ENCODE assay signal across 8 mouse cellular contexts in the genomic region with DNA sequence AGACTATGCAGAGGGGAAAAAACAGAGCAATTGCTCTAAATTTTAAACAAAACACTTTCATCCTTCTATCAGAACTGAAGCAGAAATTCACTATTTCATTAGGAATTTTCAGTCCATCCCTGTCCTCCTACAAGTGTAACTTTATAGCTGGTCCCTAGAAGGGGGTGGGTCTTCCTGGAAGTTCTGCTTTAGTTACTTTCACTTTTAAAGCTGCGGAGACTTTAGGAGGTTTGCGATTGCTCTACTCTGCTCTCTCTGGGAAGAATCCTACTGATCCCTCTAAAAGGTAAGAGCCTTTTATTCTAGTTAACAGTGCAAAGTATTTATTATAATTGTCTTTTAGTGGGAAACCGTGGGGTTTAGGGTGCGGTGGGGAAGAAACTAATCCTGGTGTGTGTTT. TPM values are rescaled to one million over a fixed set of nuclear protein-coding genes. Genes with fewer than 3 reads are reported as not detected.
DNase-seq lines count a peak whose midpoint lies in the region; ATAC-seq lines count a peak whose summit lies in the region.

A gene (plus strand): TSS at position 167 of the 400 bp plus-strand sequence.

- peak within 1 kb of the TSS; percentile 55 for H3K4me2 ChIP-seq in forebrain, embryonic 12.5 days
- H3K4me2 ChIP-seq in limb, embryonic 11.5 days (ENCODE audit: low read depth, severe bottlenecking) = peak within 1 kb of the TSS; percentile 48
- peak within 1 kb of the TSS; percentile 40 for H3K4me2 ChIP-seq in midbrain, embryonic 15.5 days

- no peak within 1 kb of the TSS for H3K27ac ChIP-seq in forebrain, embryonic 12.5 days
- no peak within 1 kb of the TSS for H3K27ac ChIP-seq in limb, embryonic 11.5 days (replicated peaks; ENCODE audit: low read depth, low read length)
- H3K27ac ChIP-seq in midbrain, embryonic 15.5 days = no peak within 1 kb of the TSS

- H3K4me1 ChIP-seq in forebrain, embryonic 12.5 days = peaks cover 12% of the 10 kb centered on the region
- H3K4me1 ChIP-seq in limb, embryonic 11.5 days (ENCODE audit: control insufficient read depth, insufficient read depth, low read length) = no peaks in the 10 kb centered on the region
- no peaks in the 10 kb centered on the region for H3K4me1 ChIP-seq in midbrain, embryonic 15.5 days

- peak within 1 kb of the TSS; percentile 55; the same call in 1 of the 2 replicates for H3K9ac ChIP-seq in forebrain, embryonic 12.5 days
- H3K9ac ChIP-seq in limb, embryonic 11.5 days (ENCODE audit: low read length) = peak within 1 kb of the TSS; percentile 43
- H3K9ac ChIP-seq in midbrain, embryonic 15.5 days = peak within 1 kb of the TSS; percentile 14; the same call in 1 of the 2 replicates

- peak within 1 kb of the TSS; percentile 40 for H3K4me3 ChIP-seq in forebrain, embryonic 12.5 days (replicated peaks)
- H3K4me3 ChIP-seq in limb, embryonic 11.5 days (ENCODE audit: low read depth, low read length) = peak within 1 kb of the TSS; percentile 47
- peak within 1 kb of the TSS; percentile 35 for H3K4me3 ChIP-seq in midbrain, embryonic 15.5 days

- no peaks in the 10 kb centered on the region for H3K36me3 ChIP-seq in forebrain, embryonic 12.5 days (replicated peaks)
- H3K36me3 ChIP-seq in limb, embryonic 11.5 days (ENCODE audit: control insufficient read depth, insufficient read depth, low read length) = no peaks in the 10 kb centered on the region
- no peaks in the 10 kb centered on the region for H3K36me3 ChIP-seq in midbrain, embryonic 15.5 days (replicated peaks)

- H3K27me3 ChIP-seq in forebrain, embryonic 12.5 days = no peaks in the 10 kb centered on the region
- H3K27me3 ChIP-seq in limb, embryonic 11.5 days (ENCODE audit: control insufficient read depth, insufficient read depth, low read length) = no peaks in the 10 kb centered on the region
- H3K27me3 ChIP-seq in midbrain, embryonic 15.5 days (replicated peaks) = no peaks in the 10 kb centered on the region

- intact Hi-C loops in heart, postnatal 25 days (cut with DNase I) = no loop called here

- no peaks in the 10 kb centered on the region for H3K9me3 ChIP-seq in forebrain, embryonic 12.5 days
- H3K9me3 ChIP-seq in limb, embryonic 11.5 days (ENCODE audit: control insufficient read depth, low read length) = no peaks in the 10 kb centered on the region
- no peaks in the 10 kb centered on the region for H3K9me3 ChIP-seq in midbrain, embryonic 15.5 days

- ATAC-seq in forebrain, embryonic 12.5 days (ENCODE audit: low FRiP score) = peak; percentile 67; the same call in 1 of the 2 replicates
- peak; percentile 78; the same call in 1 of the 2 replicates for ATAC-seq in limb, embryonic 11.5 days (ENCODE audit: insufficient number of reproducible peaks, low FRiP score, low TSS enrichment, low read depth)
- ATAC-seq in midbrain, embryonic 15.5 days (replicated peaks) = no peak

- 0% methylated on average over 4 of the region's 4 CpGs for WGBS in forebrain, embryonic 12.5 days
- 6% methylated on average over 4 of the region's 4 CpGs for WGBS in limb, embryonic 11.5 days
- 0% methylated on average over 4 of the region's 4 CpGs for WGBS in midbrain, embryonic 15.5 days

- peak in 1 of 2 experiments; percentile 9 for DNase-seq in layer of hippocampus, adult 18-20 months (ENCODE audit: low spot score in 2 of 2)
- no peak for DNase-seq in layer of hippocampus, postnatal 36 days
- peak; percentile 43 for DNase-seq in adrenal gland, postnatal 14 days
- DNase-seq in heart, postnatal 25 days (ENCODE audit: low spot score) = no peak
- DNase-seq in limb, embryonic 11.5 days (ENCODE audit: low spot score) = no peak
- DNase-seq in cerebellum, postnatal 4 days (ENCODE audit: low spot score in 2 of 2) = no peak

RNA-seq across cellular contexts. Expression of the gene that starts here (rescaled TPM):
- total RNA-seq in layer of hippocampus, adult 18-20 months (2021) = 10 to 100 TPM; 13.4 to 14.6 TPM
- total RNA-seq in layer of hippocampus, postnatal 36 days (2021) = 10 to 100 TPM in 1 of 2 experiments, 1 to 10 TPM in 1; 9.3 to 15.3 TPM
- 35.2 and 35.3 TPM in 2 replicates for total RNA-seq in adrenal gland, postnatal 14 days (2021)
- polyA plus RNA-seq in forebrain, embryonic 12.5 days (2016; fragmentation: Nextera tagmentation; extraction: Ambion mirVana) = 6.5 and 8.7 TPM in 2 replicates
- 10 to 100 TPM; 28.7 to 33.5 TPM for total RNA-seq in heart, postnatal 25 days (2021)
- polyA plus RNA-seq in limb, embryonic 11.5 days (2014; fragmentation: Nextera tagmentation; extraction: Ambion mirVana) = 10.2 and 11.9 TPM in 2 replicates
- 6.6 and 7.1 TPM in 2 replicates for polyA plus RNA-seq in midbrain, embryonic 15.5 days (2015; fragmentation: Nextera tagmentation; extraction: Ambion mirVana)
